Mouse (Mus musculus) brain, embryonic 18.5 days (tissue): ENCODE results near the gene Rbm39.
A peak's percentile ranks its signal among the peaks of the same experiment; 100 is the strongest.
"Not testable (repeated sequence)": the region's sequence is repeated elsewhere in the genome, so short reads cannot be mapped to it uniquely, and the experiment has no call there.

Experiments
- DNase-seq: peaks from one replicate; pipeline ENCODE4 v3.0.0-alpha.2; 2012; ENCODE audit warnings: low read depth, low spot score

Rbm39 gene

GRCm38 (mm10) chr2:156180094-156180821, at the start of gene Rbm39:
Gene Rbm39 (minus strand): TSS chr2:156180238.
- peak; percentile 99 for DNase-seq

DNA sequence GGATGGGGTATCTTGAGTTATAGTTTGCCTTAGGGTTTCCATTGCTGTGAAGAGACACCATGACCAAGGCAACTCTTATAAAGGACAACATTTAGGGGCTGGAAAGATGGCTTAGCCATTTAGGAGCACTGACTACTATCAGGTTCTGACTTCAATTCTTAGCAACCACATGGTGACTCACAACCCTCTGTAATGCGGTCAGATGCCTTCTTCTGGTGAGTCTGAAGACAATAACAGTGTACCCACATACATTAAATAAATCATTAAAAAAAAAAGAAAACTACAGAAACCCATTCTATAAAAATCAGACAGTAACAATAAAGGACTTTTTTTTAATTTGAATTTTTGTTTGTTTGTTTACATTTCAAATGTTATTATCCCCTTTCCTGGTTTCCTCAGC, 49.1 kb upstream of the Rbm39 start:
- no peak for DNase-seq

DNA sequence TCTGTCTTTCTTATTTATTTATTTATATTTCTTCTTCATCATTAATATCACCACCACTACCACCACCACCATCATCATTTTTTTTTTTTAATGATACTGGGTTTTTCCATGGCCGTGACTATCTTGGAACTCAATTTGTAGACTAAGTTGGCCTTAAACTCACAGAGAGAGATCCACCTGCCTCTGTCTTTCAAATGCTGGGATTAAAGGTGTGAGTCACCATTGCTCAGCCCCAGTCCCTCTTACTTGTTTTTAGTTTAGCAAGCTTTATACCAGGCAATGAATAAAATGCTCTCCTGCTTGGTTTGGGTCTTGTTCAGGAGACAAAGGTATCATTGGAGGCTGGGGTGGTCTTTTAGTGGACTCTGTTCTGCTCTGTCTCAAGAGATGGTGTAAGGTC, 47.7 kb upstream of the Rbm39 start:
- DNase-seq, result no peak

GRCm38 (mm10) chr2:156224043-156224442, 44.0 kb upstream of the Rbm39 start:
- no peak for DNase-seq

GRCm38 (mm10) chr2:156222100-156222499, 42.1 kb upstream of the Rbm39 start:
- no peak for DNase-seq

DNA sequence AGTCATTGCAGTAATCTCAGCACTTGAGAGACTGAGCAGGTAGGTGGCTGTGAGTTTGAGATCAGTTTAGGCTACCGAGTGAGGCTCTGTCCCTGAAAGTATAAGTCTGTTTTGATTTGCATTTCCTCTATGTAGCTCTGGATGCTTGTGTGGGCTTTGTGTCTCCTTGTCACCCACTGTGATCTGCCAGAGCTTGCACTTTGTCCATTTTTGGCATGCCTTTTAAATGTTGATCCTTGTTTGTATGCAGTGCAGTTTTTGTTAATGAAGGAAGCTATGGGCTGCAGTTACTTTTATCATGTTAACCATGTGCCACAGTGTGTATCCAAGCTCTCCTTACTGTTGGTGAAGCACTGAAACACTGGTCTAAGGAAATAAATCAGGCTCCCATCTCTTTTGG, 37.7 kb upstream of the Rbm39 start:
- DNase-seq, result no peak

DNA sequence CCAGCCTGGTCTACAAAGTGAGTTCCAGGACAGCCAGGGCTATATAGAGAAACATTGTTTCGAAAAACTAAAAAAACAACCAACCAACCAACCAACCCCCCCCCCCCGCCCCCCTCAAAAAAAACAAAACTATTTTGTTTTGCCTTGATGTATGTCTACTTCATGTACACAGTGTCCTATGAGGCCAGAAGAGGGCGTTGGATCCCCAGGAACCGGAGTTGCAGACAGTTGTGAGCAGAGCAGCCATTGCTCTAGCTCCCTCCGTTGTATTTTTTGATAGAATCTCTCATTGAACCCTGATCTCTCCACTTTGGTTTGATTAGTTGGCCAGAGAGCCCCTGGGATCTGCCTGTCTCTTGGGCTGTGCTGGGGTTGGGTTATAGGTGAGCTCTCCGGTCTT, 23.9 kb upstream of the Rbm39 start:
- no peak for DNase-seq

- no peak for DNase-seq
Observed at GRCm38 (mm10) chr2:156202848-156203437, 22.9 kb upstream of the Rbm39 start.

- DNase-seq, result no peak
Observed at GRCm38 (mm10) chr2:156201486-156201885, 21.4 kb upstream of the Rbm39 start.

- no peak for DNase-seq
Observed at GRCm38 (mm10) chr2:156199944-156200343, 19.9 kb upstream of the Rbm39 start.

DNA sequence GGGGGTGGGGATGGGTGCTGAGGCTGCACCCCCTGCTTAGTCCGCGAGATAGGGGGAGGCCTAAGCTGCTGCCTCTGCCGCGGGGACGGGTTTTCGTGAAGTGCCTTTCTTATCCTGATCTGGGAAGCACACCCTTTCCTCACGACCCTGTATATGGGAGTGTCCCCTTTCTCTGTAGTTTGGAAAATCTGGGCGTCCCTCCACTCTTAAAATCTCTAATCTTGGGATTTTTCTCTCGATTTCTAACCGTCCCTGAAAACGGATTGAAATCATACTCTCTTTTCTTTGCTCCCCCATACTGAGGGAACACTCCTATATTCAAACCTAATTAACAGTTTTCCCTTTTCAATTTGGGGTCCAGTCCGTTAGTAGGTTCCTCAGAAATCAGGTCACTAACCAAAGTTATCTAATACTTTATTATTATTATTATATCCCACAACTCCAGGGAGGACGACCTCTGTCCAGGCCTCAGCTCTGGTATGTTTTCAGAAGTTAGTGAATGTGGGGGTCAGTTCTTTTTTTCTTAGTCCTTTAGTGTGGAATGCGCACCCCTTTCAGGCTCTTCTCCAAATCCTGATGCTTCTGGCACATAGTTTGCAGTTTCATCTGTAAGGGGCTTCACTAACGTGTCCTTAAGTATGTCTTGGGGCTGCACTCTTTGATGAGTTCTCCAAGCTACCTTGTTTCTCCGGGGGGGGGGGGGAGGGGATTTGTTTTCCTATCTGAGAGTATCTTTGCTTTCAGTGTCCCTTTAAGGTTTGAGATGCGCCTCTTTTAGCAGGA, 17.3 kb upstream of the Rbm39 start:
- no peak for DNase-seq

DNA sequence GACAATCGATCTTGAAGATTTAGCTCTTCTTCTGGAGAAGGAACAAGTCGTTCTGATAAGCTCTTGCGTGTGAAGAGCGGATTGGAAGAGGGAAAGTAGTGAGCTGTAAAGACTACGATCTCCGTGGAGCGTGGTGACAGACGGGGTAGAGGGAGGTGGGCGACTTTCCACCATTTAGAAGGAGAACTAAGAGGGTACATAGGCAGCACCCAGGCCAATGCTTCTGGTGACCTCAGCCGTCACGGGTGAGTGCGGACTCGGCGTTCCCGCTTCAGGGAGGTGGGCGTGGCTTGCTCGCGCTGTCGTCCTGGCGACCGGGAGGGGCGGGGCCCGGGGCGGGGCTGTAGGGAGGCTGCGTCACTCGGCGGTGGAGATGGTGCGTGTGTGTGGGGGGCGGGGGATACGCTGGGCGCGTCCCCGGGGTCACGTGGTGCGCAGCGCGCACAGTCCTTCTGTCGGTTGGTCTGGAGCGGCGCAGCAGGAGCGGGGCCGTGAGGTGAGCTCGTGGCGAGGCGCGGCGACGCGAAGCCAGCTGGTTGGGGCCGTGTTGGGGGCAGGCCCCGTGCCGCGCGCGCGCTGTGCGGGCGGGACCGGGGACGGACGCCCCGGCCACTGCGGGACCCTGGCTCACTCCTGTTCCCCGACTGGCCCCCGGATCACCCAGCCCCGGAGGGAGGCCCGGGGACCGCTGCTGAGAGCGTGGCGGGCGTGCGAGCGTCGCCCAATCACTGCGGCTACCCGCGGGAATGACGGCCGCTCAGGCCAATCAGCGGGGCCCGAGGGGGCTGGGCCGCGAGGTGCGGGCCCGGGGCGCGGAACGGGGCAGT, 16.5 kb upstream of the Rbm39 start, which contains the start of gene Phf20:
TSS of gene Phf20 (plus strand) at position 165 of the 827 bp plus-strand sequence.
- peak; percentile 89 for DNase-seq

DNA sequence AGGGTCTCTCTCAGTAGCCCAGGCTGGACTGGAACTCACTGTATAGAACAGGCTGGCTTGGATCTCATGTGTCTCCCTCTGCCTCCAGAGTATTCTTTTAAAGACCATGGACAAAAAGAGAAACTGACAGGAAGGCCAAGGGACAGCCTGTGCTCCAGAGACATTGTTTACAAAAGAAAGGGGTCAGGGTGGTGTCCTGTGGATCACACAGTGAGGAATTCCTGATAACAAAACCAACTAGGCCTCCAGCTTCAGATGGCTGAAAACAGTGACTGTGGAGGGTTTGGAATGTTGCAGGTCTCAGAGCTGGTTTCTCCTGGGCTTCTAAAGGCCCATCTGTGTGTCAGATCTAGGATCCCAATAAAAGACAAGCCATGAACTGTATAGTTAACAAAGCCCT, 14.5 kb upstream of the Rbm39 start:
- no peak for DNase-seq

DNA sequence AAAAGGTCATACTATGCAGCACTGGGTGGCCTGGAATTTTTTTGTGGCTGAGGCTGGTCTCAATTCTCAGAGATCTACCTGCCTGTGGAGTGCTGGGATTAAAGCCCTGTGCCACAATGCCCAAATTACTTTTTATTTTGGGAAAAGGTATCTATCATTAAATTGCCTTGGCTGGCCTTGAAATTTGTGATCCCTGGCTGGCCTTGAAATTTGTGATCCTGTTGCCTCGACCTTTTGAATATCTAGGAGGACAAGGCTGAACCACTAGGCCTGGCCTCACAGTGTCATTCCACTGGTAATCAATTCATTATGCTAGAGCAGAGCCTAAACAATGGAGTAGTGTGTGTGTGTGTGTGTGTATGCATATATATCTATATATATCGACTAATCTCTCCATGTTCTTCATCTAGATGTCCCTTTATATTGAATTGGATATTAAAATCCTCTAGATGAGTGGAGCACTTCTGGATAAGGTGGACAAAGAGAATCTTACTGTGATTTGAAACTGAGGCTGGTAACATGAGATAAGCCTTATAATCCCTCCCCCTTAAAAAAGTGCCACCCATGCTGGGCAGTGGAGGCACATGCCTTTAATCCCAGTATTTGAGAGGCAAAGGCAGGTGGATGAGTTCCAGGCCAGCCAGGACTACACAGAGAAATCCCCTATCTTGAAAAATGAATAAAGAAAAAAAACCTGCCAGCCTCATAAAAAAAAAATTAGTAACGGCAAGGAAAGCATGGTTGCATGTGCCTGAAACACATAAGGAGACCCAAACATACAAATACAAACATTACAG, 13.2 kb upstream of the Rbm39 start:
- DNase-seq, result no peak

GRCm38 (mm10) chr2:156192068-156192467, 12.0 kb upstream of the Rbm39 start:
- no peak for DNase-seq

- no peak for DNase-seq
Observed at GRCm38 (mm10) chr2:156191540-156191939, 11.5 kb upstream of the Rbm39 start.

- DNase-seq, result no peak
Observed at GRCm38 (mm10) chr2:156190004-156190896, 10.2 kb upstream of the Rbm39 start.

- not testable (repeated sequence) for DNase-seq
Observed at GRCm38 (mm10) chr2:156189241-156189640, 9.2 kb upstream of the Rbm39 start.

- DNase-seq, result no peak
Observed at GRCm38 (mm10) chr2:156181592-156181991, 1.6 kb upstream of the Rbm39 start.
